Mouse (Mus musculus): ENCODE measurements at regions not wholly inside any gene's neighbourhood (a gene's known extent, or its start where the extent isn't known, plus 50 kb on each side); places are given as distances from the start of the nearest gene placed in this dataset.

GRCm38 (mm10) chr1:81552731-81553130 is 476.0 kb downstream of the Nyap2 start:
- H3K4me2 ChIP-seq (ENCODE audit: low read depth), result no peak overlapping the region
- no peak overlapping the region for H3K4me3 ChIP-seq (ENCODE audit: low read depth, low read length)
- no peak for ATAC-seq (ENCODE audit: insufficient read depth, low FRiP score, low TSS enrichment)
- no peak overlapping the region for H3K27ac ChIP-seq (ENCODE audit: low read depth, low read length)
- H3K36me3 ChIP-seq (ENCODE audit: control insufficient read depth, insufficient read depth, low read length), result no peaks in the 10 kb centered on the region
- no peaks in the 10 kb centered on the region for H3K9me3 ChIP-seq (ENCODE audit: control insufficient read depth, low read length)
- no peaks in the 10 kb centered on the region for H3K27me3 ChIP-seq (ENCODE audit: control insufficient read depth, insufficient read depth, low read length)
- H3K9ac ChIP-seq (ENCODE audit: low read length), result no peak overlapping the region
- DNase-seq (ENCODE audit: low spot score), result no peak
- 82% methylated on average over 3 of the region's 3 CpGs for WGBS
- H3K4me1 ChIP-seq (ENCODE audit: control insufficient read depth, insufficient read depth, low read length), result no peaks in the 10 kb centered on the region

- Histone ChIP-seq H3K27ac (ENCODE audit: low read depth, low read length) (no peak overlapping the region), H3K9ac (ENCODE audit: low read length) (no peak overlapping the region), H3K36me3 (ENCODE audit: control insufficient read depth, insufficient read depth, low read length) (no peaks in the 10 kb centered on the region), H3K4me2 (ENCODE audit: low read depth) (no peak overlapping the region), H3K27me3 (ENCODE audit: control insufficient read depth, insufficient read depth, low read length) (no peaks in the 10 kb centered on the region), H3K4me1 (ENCODE audit: control insufficient read depth, insufficient read depth, low read length) (no peaks in the 10 kb centered on the region), H3K4me3 (ENCODE audit: low read depth, low read length) (no peak overlapping the region), H3K9me3 (ENCODE audit: control insufficient read depth, low read length) (no peaks in the 10 kb centered on the region)
- 70% methylated on average over 8 of the region's 8 CpGs for WGBS
- DNase-seq (ENCODE audit: low spot score) (no peak), ATAC-seq (ENCODE audit: insufficient read depth, low FRiP score, low TSS enrichment) (no peak)
These were observed 500.4 kb downstream of the Nyap2 start for GRCm38 (mm10) chr1:81576965-81577664.

GRCm38 (mm10) chr1:81577665-81578201 is 501.0 kb downstream of the Nyap2 start:
- peak; percentile 67 for ATAC-seq (ENCODE audit: insufficient read depth, low FRiP score, low TSS enrichment)
- Histone ChIP-seq H3K4me3 (ENCODE audit: low read depth, low read length) (no peak overlapping the region), H3K9ac (ENCODE audit: low read length) (no peak overlapping the region), H3K36me3 (ENCODE audit: control insufficient read depth, insufficient read depth, low read length) (no peaks in the 10 kb centered on the region), H3K27ac (ENCODE audit: low read depth, low read length) (no peak overlapping the region), H3K9me3 (ENCODE audit: control insufficient read depth, low read length) (no peaks in the 10 kb centered on the region), H3K4me1 (ENCODE audit: control insufficient read depth, insufficient read depth, low read length) (no peaks in the 10 kb centered on the region), H3K4me2 (ENCODE audit: low read depth) (no peak overlapping the region), H3K27me3 (ENCODE audit: control insufficient read depth, insufficient read depth, low read length) (no peaks in the 10 kb centered on the region)
- 34% methylated on average over 9 of the region's 9 CpGs for whole genome bisulfite sequencing
- DNase-seq (ENCODE audit: low spot score), result peak; percentile 29

- Histone ChIP-seq H3K36me3 (ENCODE audit: control insufficient read depth, insufficient read depth, low read length) (no peaks in the 10 kb centered on the region), H3K4me2 (ENCODE audit: low read depth) (no peak overlapping the region), H3K27me3 (ENCODE audit: control insufficient read depth, insufficient read depth, low read length) (no peaks in the 10 kb centered on the region), H3K9me3 (ENCODE audit: control insufficient read depth, low read length) (no peaks in the 10 kb centered on the region), H3K9ac (ENCODE audit: low read length) (no peak overlapping the region), H3K4me1 (ENCODE audit: control insufficient read depth, insufficient read depth, low read length) (no peaks in the 10 kb centered on the region), H3K4me3 (ENCODE audit: low read depth, low read length) (no peak overlapping the region), H3K27ac (ENCODE audit: low read depth, low read length) (no peak overlapping the region)
- ATAC-seq (ENCODE audit: insufficient read depth, low FRiP score, low TSS enrichment), result no peak
- WGBS, result 90% methylated on average over 4 of the region's 4 CpGs
- no peak for DNase-seq (ENCODE audit: low spot score)
These were observed 504.5 kb downstream of the Nyap2 start for GRCm38 (mm10) chr1:81581208-81581607.

GRCm38 (mm10) chr1:81587780-81588307 is 511.1 kb downstream of the Nyap2 start:
- ATAC-seq (ENCODE audit: insufficient read depth, low FRiP score, low TSS enrichment) (no peak), DNase-seq (ENCODE audit: low spot score) (no peak)
- Histone ChIP-seq H3K27me3 (ENCODE audit: control insufficient read depth, insufficient read depth, low read length) (no peaks in the 10 kb centered on the region), H3K27ac (ENCODE audit: low read depth, low read length) (no peak overlapping the region), H3K9ac (ENCODE audit: low read length) (no peak overlapping the region), H3K4me1 (ENCODE audit: control insufficient read depth, insufficient read depth, low read length) (no peaks in the 10 kb centered on the region), H3K4me3 (ENCODE audit: low read depth, low read length) (no peak overlapping the region), H3K4me2 (ENCODE audit: low read depth) (no peak overlapping the region), H3K36me3 (ENCODE audit: control insufficient read depth, insufficient read depth, low read length) (no peaks in the 10 kb centered on the region), H3K9me3 (ENCODE audit: control insufficient read depth, low read length) (no peaks in the 10 kb centered on the region)
- 54% methylated on average over 11 of the region's 11 CpGs for WGBS

- Histone ChIP-seq H3K36me3 (ENCODE audit: control insufficient read depth, insufficient read depth, low read length) (no peaks in the 10 kb centered on the region), H3K9me3 (ENCODE audit: control insufficient read depth, low read length) (no peaks in the 10 kb centered on the region), H3K4me1 (ENCODE audit: control insufficient read depth, insufficient read depth, low read length) (peaks cover 8% of the 10 kb centered on the region; the same call in 1 of the 2 replicates), H3K27ac (ENCODE audit: low read depth, low read length) (no peak overlapping the region), H3K27me3 (ENCODE audit: control insufficient read depth, insufficient read depth, low read length) (no peaks in the 10 kb centered on the region), H3K4me3 (ENCODE audit: low read depth, low read length) (no peak overlapping the region), H3K4me2 (ENCODE audit: low read depth) (no peak overlapping the region), H3K9ac (ENCODE audit: low read length) (no peak overlapping the region)
- DNase-seq (ENCODE audit: low spot score), result peak; percentile 18
- 88% methylated on average over 5 of the region's 5 CpGs for WGBS
- ATAC-seq (ENCODE audit: insufficient read depth, low FRiP score, low TSS enrichment), result no peak
These were observed 514.9 kb downstream of the Nyap2 start for GRCm38 (mm10) chr1:81591623-81592022.

- peak overlapping the region; percentile 64 for H3K4me2 ChIP-seq (ENCODE audit: low read depth)
- no peaks in the 10 kb centered on the region for H3K36me3 ChIP-seq (ENCODE audit: control insufficient read depth, insufficient read depth, low read length)
- H3K27me3 ChIP-seq (ENCODE audit: control insufficient read depth, insufficient read depth, low read length), result no peaks in the 10 kb centered on the region
- H3K27ac ChIP-seq (ENCODE audit: low read depth, low read length), result peak overlapping the region; percentile 96
- H3K9me3 ChIP-seq (ENCODE audit: control insufficient read depth, low read length), result no peaks in the 10 kb centered on the region
- DNase-seq (ENCODE audit: low spot score), result peak; percentile 83
- H3K9ac ChIP-seq (ENCODE audit: low read length), result peak overlapping the region; percentile 70
- WGBS, result 4% methylated on average over 19 of the region's 19 CpGs
- peak overlapping the region; percentile 28 for H3K4me3 ChIP-seq (ENCODE audit: low read depth, low read length)
- peaks cover 8% of the 10 kb centered on the region; the same call in 1 of the 2 replicates for H3K4me1 ChIP-seq (ENCODE audit: control insufficient read depth, insufficient read depth, low read length)
- ATAC-seq (ENCODE audit: insufficient read depth, low FRiP score, low TSS enrichment), result peak; percentile 97
These were observed 516.8 kb downstream of the Nyap2 start for GRCm38 (mm10) chr1:81593280-81594182.

GRCm38 (mm10) chr1:81594183-81594515 is 517.4 kb downstream of the Nyap2 start:
- H3K27ac ChIP-seq (ENCODE audit: low read depth, low read length), result peak overlapping the region; percentile 96
- DNase-seq (ENCODE audit: low spot score) (no peak), ATAC-seq (ENCODE audit: insufficient read depth, low FRiP score, low TSS enrichment) (peak; percentile 39; the same call in 1 of the 2 replicates)
- H3K9me3 ChIP-seq (ENCODE audit: control insufficient read depth, low read length), result no peaks in the 10 kb centered on the region
- H3K27me3 ChIP-seq (ENCODE audit: control insufficient read depth, insufficient read depth, low read length), result no peaks in the 10 kb centered on the region
- H3K36me3 ChIP-seq (ENCODE audit: control insufficient read depth, insufficient read depth, low read length), result no peaks in the 10 kb centered on the region
- H3K4me1 ChIP-seq (ENCODE audit: control insufficient read depth, insufficient read depth, low read length), result peaks cover 8% of the 10 kb centered on the region; the same call in 1 of the 2 replicates
- H3K9ac ChIP-seq (ENCODE audit: low read length), result peak overlapping the region; percentile 70
- H3K4me2 ChIP-seq (ENCODE audit: low read depth), result peak overlapping the region; percentile 64
- H3K4me3 ChIP-seq (ENCODE audit: low read depth, low read length), result peak overlapping the region; percentile 28
- 8% methylated on average over 5 of the region's 5 CpGs for WGBS

Measured in neural tube, embryonic 11.5 days (tissue).